Mouse (Mus musculus) midbrain, embryonic 16.5 days (tissue): ENCODE data around the gene Ddx1. TPM values are rescaled to one million over a fixed set of nuclear protein-coding genes. Genes with fewer than 3 reads are reported as not detected.

ENCODE experiments used
- ATAC-seq: fragments of 200-750 bp; cut with Nextera tagmentation; 2 replicates; pipeline ENCODE4 v1.8.0; 2017; ENCODE audit warnings: moderate TSS enrichment
- H3K27ac ChIP-seq: fragments of 300-500 bp; sonication (generic); 2 replicates; pipeline ENCODE4 v1.5.1; 2014; ENCODE audit warnings: mild to moderate bottlenecking, low read length, mixed read lengths
- H3K27me3 ChIP-seq: fragments of 300-500 bp; sonication (generic); 2 replicates; pipeline ENCODE4 v1.6.1; 2014; ENCODE audit warnings: low read depth, low read length, mixed read lengths; ENCODE audit not compliant: control insufficient read depth, insufficient read depth
- H3K36me3 ChIP-seq: fragments of 300-500 bp; sonication (generic); 2 replicates; pipeline ENCODE4 v1.6.1; 2014; ENCODE audit warnings: mild to moderate bottlenecking, low read length, moderate library complexity, mixed read lengths; ENCODE audit not compliant: control insufficient read depth, insufficient read depth
- H3K4me1 ChIP-seq: fragments of 300-500 bp; sonication (generic); 2 replicates; pipeline ENCODE4 v1.6.1; 2014; ENCODE audit warnings: mild to moderate bottlenecking, low read length, mixed read lengths; ENCODE audit not compliant: control insufficient read depth, insufficient read depth
- H3K4me2 ChIP-seq: fragments of 300-500 bp; sonication (generic); 2 replicates; pipeline ENCODE4 v1.6.1; 2014; ENCODE audit warnings: mild to moderate bottlenecking, low read length, mixed read lengths
- H3K4me3 ChIP-seq: fragments of 300-500 bp; sonication (generic); 2 replicates; pipeline ENCODE4 v1.5.1; 2014; ENCODE audit warnings: low read depth, mild to moderate bottlenecking, low read length, moderate library complexity, mixed read lengths
- H3K9ac ChIP-seq: fragments of 300-500 bp; sonication (generic); 2 replicates; pipeline ENCODE4 v1.6.1; 2014; ENCODE audit warnings: low read depth, low read length, mixed read lengths
- H3K9me3 ChIP-seq: fragments of 300-500 bp; sonication (generic); replicated peaks from 2 replicates; pipeline ENCODE4 v1.6.1; 2014; ENCODE audit warnings: mild to moderate bottlenecking, low read length, mixed read lengths; ENCODE audit not compliant: control insufficient read depth, poor library complexity, severe bottlenecking
- WGBS: fragments of 180-500 bp; shearing (Covaris S2); extraction: QIAGEN DNeasy Blood & Tissue Kit; methylation state at CpG from one replicate; pipeline ENCODE4 v1.1.7; 2014; 5-methylcytosine and 5-hydroxymethylcytosine counted together
- polyA plus RNA-seq: library from polyadenylated mRNA; unstranded; fragments of >200 nt; fragmentation: Nextera tagmentation; extraction: Ambion mirVana; gene quantifications from 2 replicates; pipeline ENCODE4 v1.2.1, GENCODE M21; 2015

Ddx1 gene
- polyA plus RNA-seq, 1 experiment from 2014 or later = 139 TPM

- H3K4me3 ChIP-seq = no peak overlapping the region
- no peak for ATAC-seq
- no peaks in the 10 kb centered on the region for H3K36me3 ChIP-seq
- WGBS = 75% methylated on average over 6 of the region's 6 CpGs
- no peak overlapping the region for H3K4me2 ChIP-seq
- no peaks in the 10 kb centered on the region for H3K27me3 ChIP-seq
- no peaks in the 10 kb centered on the region for H3K9me3 ChIP-seq
- H3K27ac ChIP-seq = no peak overlapping the region
- peaks cover 10% of the 10 kb centered on the region for H3K4me1 ChIP-seq
- H3K9ac ChIP-seq = no peak overlapping the region
These were observed 71.4 kb downstream of the Ddx1 start for GRCm38 (mm10) chr12:13177606-13178005.

DNA sequence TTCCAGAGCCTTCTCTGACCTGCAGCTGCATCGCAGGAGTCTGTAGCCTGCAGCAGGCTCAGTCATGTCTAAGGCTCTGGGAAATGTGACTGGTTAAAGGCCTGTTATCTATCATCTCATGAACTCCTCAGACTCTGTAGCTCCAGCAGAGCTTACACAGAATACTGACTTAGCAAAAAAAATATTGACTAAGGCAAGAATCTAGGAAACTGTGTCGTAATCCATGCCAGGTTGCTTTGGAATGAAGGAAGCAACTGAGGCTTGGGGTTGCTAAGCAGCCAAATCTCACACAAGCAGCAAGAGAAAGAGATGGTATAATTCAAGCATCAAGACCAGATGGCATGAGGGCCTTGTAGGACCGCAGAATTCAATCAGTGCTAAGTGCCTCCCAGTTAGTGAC lies 72.1 kb downstream of the Ddx1 start:
- 74% methylated on average over 3 of the region's 3 CpGs for WGBS
- Histone ChIP-seq H3K4me3 (no peak overlapping the region), H3K9ac (no peak overlapping the region), H3K27ac (no peak overlapping the region), H3K27me3 (no peaks in the 10 kb centered on the region), H3K4me2 (no peak overlapping the region), H3K4me1 (peaks cover 10% of the 10 kb centered on the region), H3K9me3 (no peaks in the 10 kb centered on the region), H3K36me3 (no peaks in the 10 kb centered on the region)
- ATAC-seq = no peak

- H3K9me3 ChIP-seq = no peaks in the 10 kb centered on the region
- no peaks in the 10 kb centered on the region for H3K36me3 ChIP-seq
- 22% methylated on average over 2 of the region's 2 CpGs for WGBS
- peaks cover 10% of the 10 kb centered on the region for H3K4me1 ChIP-seq
- H3K4me3 ChIP-seq = no peak overlapping the region
- H3K27ac ChIP-seq = no peak overlapping the region
- H3K9ac ChIP-seq = no peak overlapping the region
- H3K4me2 ChIP-seq = no peak overlapping the region
- H3K27me3 ChIP-seq = no peaks in the 10 kb centered on the region
- ATAC-seq = no peak
These were observed 72.9 kb downstream of the Ddx1 start for GRCm38 (mm10) chr12:13176136-13176535.

DNA sequence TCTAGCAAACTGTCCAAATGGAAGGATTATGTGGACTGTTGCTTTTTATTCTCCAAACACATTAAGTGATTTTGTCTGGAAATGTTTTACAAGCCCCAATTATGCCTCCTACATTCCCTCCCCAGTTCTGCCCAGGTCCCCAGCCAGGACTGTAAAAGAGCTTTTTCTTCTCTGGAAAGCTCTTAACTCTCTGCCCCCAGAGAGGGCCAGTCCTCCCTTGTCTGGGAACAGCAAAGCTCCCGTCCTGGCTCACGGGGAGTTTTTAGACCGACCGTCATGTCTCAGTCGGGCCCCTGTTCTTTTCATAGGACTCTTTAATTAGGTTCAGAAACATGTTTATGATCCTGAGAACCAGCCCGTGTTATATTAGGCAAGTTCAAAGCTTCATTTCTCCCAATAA lies 75.0 kb downstream of the Ddx1 start:
- no peak overlapping the region for H3K27ac ChIP-seq
- H3K27me3 ChIP-seq = no peaks in the 10 kb centered on the region
- H3K4me2 ChIP-seq = no peak overlapping the region
- no peaks in the 10 kb centered on the region for H3K4me1 ChIP-seq
- no peak overlapping the region for H3K4me3 ChIP-seq
- no peak for ATAC-seq
- 60% methylated on average over 6 of the region's 6 CpGs for WGBS
- H3K36me3 ChIP-seq = no peaks in the 10 kb centered on the region
- no peaks in the 10 kb centered on the region for H3K9me3 ChIP-seq
- no peak overlapping the region for H3K9ac ChIP-seq

GRCm38 (mm10) chr12:13168073-13168472 lies 80.9 kb downstream of the Ddx1 start:
- no peak overlapping the region for H3K27ac ChIP-seq
- no peaks in the 10 kb centered on the region for H3K36me3 ChIP-seq
- H3K4me3 ChIP-seq = no peak overlapping the region
- H3K9me3 ChIP-seq = no peaks in the 10 kb centered on the region
- H3K4me2 ChIP-seq = no peak overlapping the region
- H3K9ac ChIP-seq = no peak overlapping the region
- no peaks in the 10 kb centered on the region for H3K27me3 ChIP-seq
- ATAC-seq = no peak
- H3K4me1 ChIP-seq = no peaks in the 10 kb centered on the region
- 47% methylated on average over 1 of the region's 1 CpGs for WGBS

GRCm38 (mm10) chr12:13167116-13167515 lies 81.9 kb downstream of the Ddx1 start:
- H3K4me3 ChIP-seq = no peak overlapping the region
- WGBS = 88% methylated on average over 5 of the region's 5 CpGs
- no peaks in the 10 kb centered on the region for H3K9me3 ChIP-seq
- no peak overlapping the region for H3K27ac ChIP-seq
- no peak overlapping the region for H3K9ac ChIP-seq
- no peaks in the 10 kb centered on the region for H3K4me1 ChIP-seq
- no peak for ATAC-seq
- H3K36me3 ChIP-seq = no peaks in the 10 kb centered on the region
- no peak overlapping the region for H3K4me2 ChIP-seq
- no peaks in the 10 kb centered on the region for H3K27me3 ChIP-seq

Other genes with a start within 250 kb of the Ddx1 start
- gene Nbas, start 19.9 kb upstream of the Ddx1 start, polyA plus RNA-seq = 17.0 and 18.0 TPM in 2 replicates